Mouse (Mus musculus): ENCODE data around the gene Srgap2. TPM values are rescaled to one million over a fixed set of nuclear protein-coding genes. Genes with fewer than 3 reads are reported as not detected.

The Srgap2 gene
- polyA plus RNA-seq, 1 experiment from 2014 or later = 20.8 TPM

- H3K9me3 ChIP-seq (ENCODE audit: control insufficient read depth, low read length) = no peaks in the 10 kb centered on the region
- H3K4me2 ChIP-seq (replicated peaks; ENCODE audit: low read depth, low read length) = no peak overlapping the region
- no peak overlapping the region for H3K27ac ChIP-seq (ENCODE audit: low read depth, low read length)
- H3K27me3 ChIP-seq (ENCODE audit: control insufficient read depth, insufficient read depth, low read length) = no peaks in the 10 kb centered on the region
- H3K4me3 ChIP-seq (ENCODE audit: low read length) = no peak overlapping the region
- 94% methylated on average over 2 of the region's 2 CpGs for WGBS
- no peak overlapping the region for H3K9ac ChIP-seq (ENCODE audit: low read depth, low read length)
- H3K36me3 ChIP-seq (ENCODE audit: control insufficient read depth, insufficient read depth, low read length) = no peaks in the 10 kb centered on the region
- no peaks in the 10 kb centered on the region for H3K4me1 ChIP-seq (ENCODE audit: control insufficient read depth, insufficient read depth, low read length)
- ATAC-seq (ENCODE audit: low FRiP score, low TSS enrichment) = no peak
These were observed 24.8 kb upstream of the Srgap2 start for GRCm38 (mm10) chr1:131551956-131552355.

- ATAC-seq (ENCODE audit: low FRiP score, low TSS enrichment) = peak; percentile 55; the same call in 1 of the 2 replicates
- Histone ChIP-seq H3K27ac (ENCODE audit: low read depth, low read length) (no peak overlapping the region), H3K9ac (ENCODE audit: low read depth, low read length) (no peak overlapping the region), H3K4me2 (replicated peaks; ENCODE audit: low read depth, low read length) (no peak overlapping the region; the same call in 1 of the 2 replicates), H3K27me3 (ENCODE audit: control insufficient read depth, insufficient read depth, low read length) (no peaks in the 10 kb centered on the region), H3K4me1 (ENCODE audit: control insufficient read depth, insufficient read depth, low read length) (no peaks in the 10 kb centered on the region), H3K9me3 (ENCODE audit: control insufficient read depth, low read length) (no peaks in the 10 kb centered on the region), H3K4me3 (ENCODE audit: low read length) (no peak overlapping the region), H3K36me3 (ENCODE audit: control insufficient read depth, insufficient read depth, low read length) (no peaks in the 10 kb centered on the region)
- WGBS = 40% methylated on average over 8 of the region's 8 CpGs
These were observed 21.6 kb upstream of the Srgap2 start for GRCm38 (mm10) chr1:131548494-131549365.

GRCm38 (mm10) chr1:131546798-131547690 lies 19.9 kb upstream of the Srgap2 start:
- Histone ChIP-seq H3K27ac (ENCODE audit: low read depth, low read length) (no peak overlapping the region), H3K4me1 (ENCODE audit: control insufficient read depth, insufficient read depth, low read length) (no peaks in the 10 kb centered on the region), H3K27me3 (ENCODE audit: control insufficient read depth, insufficient read depth, low read length) (no peaks in the 10 kb centered on the region), H3K9me3 (ENCODE audit: control insufficient read depth, low read length) (no peaks in the 10 kb centered on the region), H3K4me2 (replicated peaks; ENCODE audit: low read depth, low read length) (no peak overlapping the region), H3K36me3 (ENCODE audit: control insufficient read depth, insufficient read depth, low read length) (no peaks in the 10 kb centered on the region), H3K4me3 (ENCODE audit: low read length) (no peak overlapping the region), H3K9ac (ENCODE audit: low read depth, low read length) (peak overlapping the region; percentile 18; the same call in 1 of the 2 replicates)
- no peak for ATAC-seq (ENCODE audit: low FRiP score, low TSS enrichment)
- 77% methylated on average over 13 of the region's 13 CpGs for WGBS

GRCm38 (mm10) chr1:131543886-131544565 lies 16.9 kb upstream of the Srgap2 start:
- Histone ChIP-seq H3K9me3 (ENCODE audit: control insufficient read depth, low read length) (no peaks in the 10 kb centered on the region), H3K4me3 (ENCODE audit: low read length) (no peak overlapping the region), H3K27me3 (ENCODE audit: control insufficient read depth, insufficient read depth, low read length) (no peaks in the 10 kb centered on the region), H3K9ac (ENCODE audit: low read depth, low read length) (no peak overlapping the region), H3K4me1 (ENCODE audit: control insufficient read depth, insufficient read depth, low read length) (no peaks in the 10 kb centered on the region), H3K27ac (ENCODE audit: low read depth, low read length) (no peak overlapping the region), H3K36me3 (ENCODE audit: control insufficient read depth, insufficient read depth, low read length) (no peaks in the 10 kb centered on the region; the same call in 1 of the 2 replicates), H3K4me2 (replicated peaks; ENCODE audit: low read depth, low read length) (no peak overlapping the region)
- ATAC-seq (ENCODE audit: low FRiP score, low TSS enrichment) = no peak
- WGBS = 63% methylated on average over 7 of the region's 7 CpGs

- no peaks in the 10 kb centered on the region; the same call in 1 of the 2 replicates for H3K36me3 ChIP-seq (ENCODE audit: control insufficient read depth, insufficient read depth, low read length)
- H3K4me2 ChIP-seq (replicated peaks; ENCODE audit: low read depth, low read length) = no peak overlapping the region
- no peaks in the 10 kb centered on the region for H3K4me1 ChIP-seq (ENCODE audit: control insufficient read depth, insufficient read depth, low read length)
- no peak overlapping the region for H3K9ac ChIP-seq (ENCODE audit: low read depth, low read length)
- no peak for ATAC-seq (ENCODE audit: low FRiP score, low TSS enrichment)
- 88% methylated on average over 5 of the region's 5 CpGs for WGBS
- H3K9me3 ChIP-seq (ENCODE audit: control insufficient read depth, low read length) = no peaks in the 10 kb centered on the region
- no peaks in the 10 kb centered on the region for H3K27me3 ChIP-seq (ENCODE audit: control insufficient read depth, insufficient read depth, low read length)
- no peak overlapping the region for H3K4me3 ChIP-seq (ENCODE audit: low read length)
- H3K27ac ChIP-seq (ENCODE audit: low read depth, low read length) = no peak overlapping the region
These were observed 14.8 kb upstream of the Srgap2 start for GRCm38 (mm10) chr1:131541903-131542302.

GRCm38 (mm10) chr1:131541431-131541830 lies 14.3 kb upstream of the Srgap2 start:
- no peak for ATAC-seq (ENCODE audit: low FRiP score, low TSS enrichment)
- no peak overlapping the region for H3K9ac ChIP-seq (ENCODE audit: low read depth, low read length)
- 45% methylated on average over 3 of the region's 3 CpGs for WGBS
- no peaks in the 10 kb centered on the region for H3K4me1 ChIP-seq (ENCODE audit: control insufficient read depth, insufficient read depth, low read length)
- no peaks in the 10 kb centered on the region for H3K9me3 ChIP-seq (ENCODE audit: control insufficient read depth, low read length)
- H3K4me2 ChIP-seq (replicated peaks; ENCODE audit: low read depth, low read length) = no peak overlapping the region
- H3K27ac ChIP-seq (ENCODE audit: low read depth, low read length) = no peak overlapping the region
- no peaks in the 10 kb centered on the region for H3K27me3 ChIP-seq (ENCODE audit: control insufficient read depth, insufficient read depth, low read length)
- no peaks in the 10 kb centered on the region; the same call in 1 of the 2 replicates for H3K36me3 ChIP-seq (ENCODE audit: control insufficient read depth, insufficient read depth, low read length)
- no peak overlapping the region for H3K4me3 ChIP-seq (ENCODE audit: low read length)

- no peaks in the 10 kb centered on the region; the same call in 1 of the 2 replicates for H3K36me3 ChIP-seq (ENCODE audit: control insufficient read depth, insufficient read depth, low read length)
- no peaks in the 10 kb centered on the region for H3K4me1 ChIP-seq (ENCODE audit: control insufficient read depth, insufficient read depth, low read length)
- WGBS = 62% methylated on average over 5 of the region's 5 CpGs
- ATAC-seq (ENCODE audit: low FRiP score, low TSS enrichment) = no peak
- no peak overlapping the region for H3K4me2 ChIP-seq (replicated peaks; ENCODE audit: low read depth, low read length)
- no peak overlapping the region for H3K9ac ChIP-seq (ENCODE audit: low read depth, low read length)
- no peaks in the 10 kb centered on the region for H3K9me3 ChIP-seq (ENCODE audit: control insufficient read depth, low read length)
- no peak overlapping the region for H3K27ac ChIP-seq (ENCODE audit: low read depth, low read length)
- H3K27me3 ChIP-seq (ENCODE audit: control insufficient read depth, insufficient read depth, low read length) = no peaks in the 10 kb centered on the region
- H3K4me3 ChIP-seq (ENCODE audit: low read length) = no peak overlapping the region
These were observed 13.6 kb upstream of the Srgap2 start for GRCm38 (mm10) chr1:131540795-131541194.

GRCm38 (mm10) chr1:131539771-131540170 lies 12.6 kb upstream of the Srgap2 start:
- 93% methylated on average over 4 of the region's 4 CpGs for WGBS
- no peaks in the 10 kb centered on the region for H3K9me3 ChIP-seq (ENCODE audit: control insufficient read depth, low read length)
- no peaks in the 10 kb centered on the region for H3K4me1 ChIP-seq (ENCODE audit: control insufficient read depth, insufficient read depth, low read length)
- no peaks in the 10 kb centered on the region for H3K27me3 ChIP-seq (ENCODE audit: control insufficient read depth, insufficient read depth, low read length)
- no peak overlapping the region for H3K27ac ChIP-seq (ENCODE audit: low read depth, low read length)
- no peak overlapping the region for H3K4me2 ChIP-seq (replicated peaks; ENCODE audit: low read depth, low read length)
- H3K36me3 ChIP-seq (ENCODE audit: control insufficient read depth, insufficient read depth, low read length) = no peaks in the 10 kb centered on the region; the same call in 1 of the 2 replicates
- no peak overlapping the region for H3K9ac ChIP-seq (ENCODE audit: low read depth, low read length)
- no peak overlapping the region for H3K4me3 ChIP-seq (ENCODE audit: low read length)
- no peak for ATAC-seq (ENCODE audit: low FRiP score, low TSS enrichment)
